In genomic region chr15:87386513-87386983, GRCm38 (mm10) we compare ENCODE assay signal across 23 mouse cellular contexts.
A peak's percentile ranks its signal among the peaks of the same experiment; 100 is the strongest.
DNase-seq lines count a peak whose midpoint lies in the region; ATAC-seq and TF ChIP-seq lines count a peak whose summit lies in the region.
"Had no signal": no experiment of that assay in that cellular context is flagged by ENCODE, and none has a peak within 500 bp of the region (broad histone marks: within the 10 kb centered on the region; RNA-seq: fewer than 3 reads in every experiment).

No protein-coding gene starts in this region.

- H3K36me3 ChIP-seq in hindbrain, embryonic 15.5 days = no peaks in the 10 kb centered on the region
- no peaks in the 10 kb centered on the region for H3K36me3 ChIP-seq in hindbrain, embryonic 14.5 days (replicated peaks; ENCODE audit: control insufficient read depth, insufficient read depth)
- H3K36me3 ChIP-seq in midbrain, postnatal 0 days (ENCODE audit: insufficient read depth, low read length) = no peaks in the 10 kb centered on the region
- H3K36me3 ChIP-seq in midbrain, embryonic 16.5 days (ENCODE audit: control insufficient read depth, insufficient read depth, low read length) = no peaks in the 10 kb centered on the region
- H3K36me3 ChIP-seq: embryonic facial prominence, embryonic 13.5 days; heart, embryonic 13.5 days; limb, embryonic 13.5 days; lung, embryonic 15.5 days; midbrain, embryonic 12.5 days had no signal

- no peak overlapping the region for H3K4me3 ChIP-seq in hindbrain, embryonic 15.5 days
- H3K4me3 ChIP-seq in hindbrain, embryonic 14.5 days (replicated peaks; ENCODE audit: low read length) = no peak overlapping the region
- no peak overlapping the region for H3K4me3 ChIP-seq in midbrain, postnatal 0 days (ENCODE audit: low read depth, low read length)
- no peak overlapping the region for H3K4me3 ChIP-seq in midbrain, embryonic 16.5 days (ENCODE audit: low read depth, low read length)
- H3K4me3 ChIP-seq: embryonic facial prominence, embryonic 13.5 days; heart, embryonic 13.5 days; limb, embryonic 13.5 days; lung, embryonic 15.5 days; midbrain, embryonic 12.5 days had no signal

- H3K27ac ChIP-seq in hindbrain, embryonic 15.5 days (replicated peaks) = no peak overlapping the region
- H3K27ac ChIP-seq in hindbrain, embryonic 14.5 days = no peak overlapping the region
- H3K27ac ChIP-seq in midbrain, postnatal 0 days (ENCODE audit: low read depth, low read length) = no peak overlapping the region
- no peak overlapping the region for H3K27ac ChIP-seq in midbrain, embryonic 16.5 days (ENCODE audit: low read length)
- H3K27ac ChIP-seq: embryonic facial prominence, embryonic 13.5 days; heart, embryonic 13.5 days; limb, embryonic 13.5 days; liver, embryonic 14.5 days; lung, embryonic 15.5 days; macrophage; midbrain, embryonic 12.5 days had no signal

- no peak for DNase-seq in hindbrain, embryonic 14.5 days (ENCODE audit: low spot score)
- peak; percentile 72 for DNase-seq in midbrain, postnatal 0 days (ENCODE audit: low spot score)
- DNase-seq in cerebellum, adult 9-10 months = peak; percentile 97
- DNase-seq in ovary, postnatal 10 days (ENCODE audit: low spot score) = no peak
- no peak for DNase-seq in gastrocnemius, adult 8-10 months (ENCODE audit: low spot score in 2 of 2)
- DNase-seq: adrenal gland, postnatal 25 days; gastrocnemius, postnatal 10 days; heart, adult 11 months; heart, postnatal 4 days; kidney, adult 9 months; kidney, postnatal 36 days; spleen, adult 18-20 months; thymus, postnatal 25 days had no signal

- no peak overlapping the region for H3K4me2 ChIP-seq in hindbrain, embryonic 15.5 days
- H3K4me2 ChIP-seq in hindbrain, embryonic 14.5 days (replicated peaks) = no peak overlapping the region
- no peak overlapping the region for H3K4me2 ChIP-seq in midbrain, postnatal 0 days (ENCODE audit: low read depth, low read length, poor library complexity, severe bottlenecking)
- H3K4me2 ChIP-seq in midbrain, embryonic 16.5 days (ENCODE audit: low read length) = no peak overlapping the region
- H3K4me2 ChIP-seq: embryonic facial prominence, embryonic 13.5 days; heart, embryonic 13.5 days; limb, embryonic 13.5 days; lung, embryonic 15.5 days; midbrain, embryonic 12.5 days had no signal

- no peaks in the 10 kb centered on the region for H3K9me3 ChIP-seq in hindbrain, embryonic 15.5 days
- no peaks in the 10 kb centered on the region for H3K9me3 ChIP-seq in hindbrain, embryonic 14.5 days (ENCODE audit: control insufficient read depth, low read length)
- no peaks in the 10 kb centered on the region for H3K9me3 ChIP-seq in midbrain, postnatal 0 days (ENCODE audit: low read length)
- 0 out of 2 replicates have a peak, but pooled peaks cover 3% of the 10 kb centered on the region for H3K9me3 ChIP-seq in midbrain, embryonic 16.5 days (replicated peaks; ENCODE audit: control insufficient read depth, low read length, poor library complexity, severe bottlenecking)
- H3K9me3 ChIP-seq: embryonic facial prominence, embryonic 13.5 days; heart, embryonic 13.5 days; lung, embryonic 15.5 days; midbrain, embryonic 12.5 days had no signal

- no peaks in the 10 kb centered on the region; the same call in 1 of the 2 replicates for H3K27me3 ChIP-seq in hindbrain, embryonic 15.5 days
- no peaks in the 10 kb centered on the region for H3K27me3 ChIP-seq in hindbrain, embryonic 14.5 days (ENCODE audit: control insufficient read depth, insufficient read depth, low read length)
- no peaks in the 10 kb centered on the region for H3K27me3 ChIP-seq in midbrain, postnatal 0 days (ENCODE audit: insufficient read depth, low read length)
- H3K27me3 ChIP-seq in midbrain, embryonic 16.5 days (ENCODE audit: control insufficient read depth, insufficient read depth, low read depth, low read length) = no peaks in the 10 kb centered on the region
- H3K27me3 ChIP-seq: CH12.LX; embryonic facial prominence, embryonic 13.5 days; heart, embryonic 13.5 days; limb, embryonic 13.5 days; lung, embryonic 15.5 days; midbrain, embryonic 12.5 days had no signal

- WGBS in hindbrain, embryonic 15.5 days = 70% methylated on average over 6 of the region's 6 CpGs
- WGBS in hindbrain, embryonic 14.5 days = 79% methylated on average over 6 of the region's 6 CpGs
- WGBS in midbrain, postnatal 0 days = 86% methylated on average over 6 of the region's 6 CpGs
- WGBS in midbrain, embryonic 16.5 days = 92% methylated on average over 6 of the region's 6 CpGs

- H3K9ac ChIP-seq in hindbrain, embryonic 15.5 days = no peak overlapping the region
- no peak overlapping the region for H3K9ac ChIP-seq in hindbrain, embryonic 14.5 days
- no peak overlapping the region for H3K9ac ChIP-seq in midbrain, postnatal 0 days (replicated peaks; ENCODE audit: low read length, poor library complexity, severe bottlenecking)
- H3K9ac ChIP-seq in midbrain, embryonic 16.5 days (ENCODE audit: low read depth, low read length) = no peak overlapping the region
- H3K9ac ChIP-seq: embryonic facial prominence, embryonic 13.5 days; heart, embryonic 13.5 days; limb, embryonic 13.5 days; liver, embryonic 14.5 days; lung, embryonic 15.5 days; midbrain, embryonic 12.5 days had no signal

- ATAC-seq in hindbrain, embryonic 15.5 days (ENCODE audit: low FRiP score, low read depth) = peak; percentile 45; the same call in 1 of the 2 replicates
- no peak for ATAC-seq in hindbrain, embryonic 14.5 days (ENCODE audit: low FRiP score)
- no peak for ATAC-seq in midbrain, postnatal 0 days (ENCODE audit: low FRiP score)
- ATAC-seq in midbrain, embryonic 16.5 days = no peak

- peaks cover 12% of the 10 kb centered on the region for H3K4me1 ChIP-seq in hindbrain, embryonic 15.5 days (replicated peaks)
- H3K4me1 ChIP-seq in hindbrain, embryonic 14.5 days (replicated peaks; ENCODE audit: control insufficient read depth, insufficient read depth, low read length) = no peaks in the 10 kb centered on the region
- H3K4me1 ChIP-seq in midbrain, postnatal 0 days (ENCODE audit: insufficient read depth, low read length) = no peaks in the 10 kb centered on the region; the same call in 1 of the 2 replicates
- H3K4me1 ChIP-seq in midbrain, embryonic 16.5 days (ENCODE audit: control insufficient read depth, insufficient read depth, low read length) = peaks cover 7% of the 10 kb centered on the region; the same call in 1 of the 2 replicates
- H3K4me1 ChIP-seq: heart, embryonic 13.5 days; limb, embryonic 13.5 days; lung, embryonic 15.5 days; midbrain, embryonic 12.5 days had no signal

- no peak for TF ChIP-seq CTCF in midbrain, postnatal 0 days (IDR thresholded peaks at IDR 0.05)

Comparison
In these comparisons a context has a peak if more than half of its experiments do, and no peak if none do; other contexts are left out.
1. DNase-seq: peak in midbrain, postnatal 0 days (single experiment) and cerebellum, adult 9-10 months (single experiment); none in hindbrain, embryonic 14.5 days (single experiment), ovary, postnatal 10 days (single experiment) and gastrocnemius, adult 8-10 months (0 of 2).